Mouse (Mus musculus) kidney, postnatal 10 days (tissue): ENCODE measurements at regions not wholly inside any gene's neighbourhood (a gene's known extent, or its start where the extent isn't known, plus 50 kb on each side); places are given as distances from the start of the nearest gene placed in this dataset.

Experiments used
- DNase-seq: peaks from one replicate; pipeline ENCODE4 v3.0.0; 2021; ENCODE audit warnings: mixed read lengths

DNA sequence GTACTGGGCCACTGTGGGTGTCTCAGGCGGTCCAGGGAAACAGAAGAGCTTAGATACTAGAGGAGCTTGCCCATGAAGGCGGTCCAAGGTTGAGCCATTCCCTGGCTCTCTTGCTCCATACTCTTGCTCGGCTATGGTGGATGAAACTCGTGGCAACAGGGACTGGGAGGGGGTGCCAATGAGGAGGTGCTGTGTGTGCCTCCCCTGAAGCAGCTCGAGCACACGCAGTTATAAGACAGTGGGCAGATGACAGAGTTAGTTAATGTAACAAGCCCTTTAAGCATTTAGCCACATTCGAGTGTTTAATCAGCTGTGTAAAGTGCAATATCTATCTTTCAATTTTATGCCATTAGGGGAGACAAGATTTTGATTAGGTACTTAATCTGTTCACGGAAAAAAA lies 237.5 kb downstream of the Dhx35 start:
- no peak for DNase-seq

DNA sequence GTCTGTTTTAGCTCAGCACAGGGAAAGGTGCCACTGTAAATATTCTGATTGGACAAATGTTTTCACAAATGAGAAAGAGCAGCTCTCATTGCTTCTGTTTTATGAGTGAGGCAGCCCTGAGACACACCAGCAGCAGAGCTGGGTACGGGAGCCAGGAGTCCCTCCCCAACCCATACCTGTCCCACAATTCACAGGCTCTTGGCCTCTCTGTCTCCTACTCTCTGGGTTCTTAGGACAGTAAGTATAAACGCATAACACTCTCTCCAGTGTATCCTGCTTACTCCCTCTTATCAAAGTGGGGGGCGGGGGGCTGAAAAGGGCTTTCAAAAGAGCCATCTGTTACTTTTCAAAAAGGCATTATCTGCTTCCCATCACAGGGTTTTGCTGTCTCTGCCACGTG lies 245.3 kb downstream of the Dhx35 start:
- no peak for DNase-seq

DNA sequence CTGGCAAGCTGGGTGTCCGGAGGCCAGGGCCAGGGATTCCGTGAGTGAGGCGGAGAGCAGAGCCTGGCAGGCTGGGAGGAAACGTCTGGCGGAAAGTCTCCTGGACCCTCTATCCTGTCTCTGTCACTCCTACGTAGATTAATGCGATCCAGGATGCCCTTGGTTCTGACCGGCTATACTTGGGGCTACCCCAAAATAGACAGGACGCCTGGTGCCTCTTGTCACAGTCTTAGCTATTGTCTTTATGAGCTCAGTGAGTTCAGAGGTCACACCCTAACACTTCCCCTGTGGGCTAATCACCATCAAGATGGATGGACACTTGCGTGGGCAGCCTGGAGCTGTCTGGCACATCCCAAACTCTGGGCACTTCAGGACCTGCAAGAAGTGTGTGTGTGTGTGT lies 258.9 kb downstream of the Dhx35 start:
- DNase-seq = peak; percentile 69

DNA sequence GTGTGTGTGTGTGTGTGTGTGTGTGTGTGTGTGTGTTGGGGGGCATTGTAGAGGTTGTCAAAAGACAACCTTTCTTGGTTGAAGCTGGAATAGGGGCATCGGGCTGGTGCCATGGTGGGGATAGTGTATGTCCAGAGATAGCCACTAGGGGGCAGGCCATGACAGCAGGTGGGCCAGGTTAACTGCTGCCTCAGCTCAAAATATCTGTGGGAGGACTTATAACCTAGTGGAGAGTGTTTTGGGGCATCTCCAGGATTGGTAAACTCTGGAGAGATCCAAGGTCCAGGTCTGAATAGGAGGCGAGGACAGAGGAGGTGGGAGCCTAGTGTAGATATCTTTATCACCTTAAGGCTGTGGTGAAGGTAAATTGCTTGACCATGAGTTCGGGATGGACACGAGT lies 259.3 kb downstream of the Dhx35 start:
- peak; percentile 84 for DNase-seq

DNA sequence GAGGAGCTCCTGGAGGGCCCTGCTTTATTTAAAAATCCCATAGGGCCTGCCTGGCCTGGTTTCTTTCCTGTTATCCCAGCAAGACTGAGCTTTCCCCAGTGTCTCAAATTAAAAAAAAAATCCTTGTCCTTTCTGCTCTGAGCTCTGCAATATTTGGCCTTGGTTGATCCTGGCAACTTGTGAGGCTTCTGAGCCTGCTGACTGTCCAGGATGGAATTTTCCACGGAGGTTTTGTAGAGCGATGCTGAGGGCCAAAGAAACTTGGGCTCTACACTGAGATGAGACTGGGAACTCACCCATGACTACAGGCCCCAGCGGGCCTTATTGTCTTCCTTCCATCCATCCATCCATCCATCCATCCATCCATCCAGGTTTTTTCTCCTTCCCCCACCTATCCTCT lies 259.8 kb downstream of the Dhx35 start:
- no peak for DNase-seq

DNA sequence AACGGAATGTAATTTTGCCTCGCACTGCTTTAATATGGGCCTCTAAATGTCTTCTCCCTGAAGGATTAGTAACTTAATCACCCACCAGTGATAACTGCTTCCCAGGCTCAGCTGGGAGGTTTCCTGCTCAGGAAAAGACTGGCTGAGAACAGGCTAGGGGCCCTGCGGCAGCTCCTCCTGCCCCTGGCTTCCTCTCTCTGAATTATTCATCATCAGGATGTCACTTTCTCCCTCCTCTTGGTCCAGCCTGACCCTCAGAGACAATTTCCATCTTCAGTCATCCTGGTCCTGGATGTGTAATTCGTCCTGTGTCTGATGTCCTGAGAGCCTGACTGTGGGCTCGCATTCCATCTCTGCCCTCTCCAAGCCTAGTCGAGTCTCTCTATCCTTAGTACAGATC lies 261.2 kb downstream of the Dhx35 start:
- DNase-seq = peak; percentile 25

DNA sequence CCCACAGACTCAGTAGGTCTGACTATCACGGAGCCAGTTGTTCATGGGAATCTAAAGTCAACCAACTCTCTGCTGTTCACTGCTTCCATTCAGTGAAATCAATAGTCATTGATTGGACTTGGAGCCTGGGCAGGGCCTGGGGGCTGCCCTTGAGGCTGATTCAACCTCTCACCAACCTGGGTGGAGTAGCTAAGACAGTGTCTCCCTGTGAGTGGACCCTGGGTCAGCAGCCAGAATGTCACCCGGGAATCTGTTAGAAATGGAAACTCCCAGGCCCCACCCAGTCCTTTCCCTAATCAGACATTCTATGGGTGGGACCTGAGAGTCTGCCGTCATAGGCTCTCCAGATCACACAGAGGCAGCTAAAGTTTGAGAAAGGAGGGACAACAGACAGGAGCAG lies 262.4 kb downstream of the Dhx35 start:
- no peak for DNase-seq

DNA sequence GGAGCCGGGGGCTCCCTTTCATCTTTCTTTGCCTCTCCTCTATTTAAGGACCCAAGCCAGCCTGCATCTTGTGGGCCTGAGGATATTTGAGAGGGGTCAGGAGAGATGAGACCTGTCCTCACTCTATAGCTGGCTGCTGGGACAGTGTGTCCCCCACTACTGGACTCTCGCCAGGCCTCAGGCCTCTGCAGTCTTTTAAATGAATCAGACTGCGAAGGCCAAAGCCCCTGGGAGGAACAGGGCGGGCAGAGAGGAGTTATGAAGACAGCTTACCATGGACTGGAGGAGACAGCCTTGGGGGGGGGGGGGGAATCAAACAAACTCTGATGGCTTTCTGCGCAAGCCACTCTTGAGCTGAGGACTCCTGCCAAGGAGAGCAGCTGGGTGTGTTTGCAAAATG lies 262.9 kb downstream of the Dhx35 start:
- DNase-seq = peak; percentile 62

DNA sequence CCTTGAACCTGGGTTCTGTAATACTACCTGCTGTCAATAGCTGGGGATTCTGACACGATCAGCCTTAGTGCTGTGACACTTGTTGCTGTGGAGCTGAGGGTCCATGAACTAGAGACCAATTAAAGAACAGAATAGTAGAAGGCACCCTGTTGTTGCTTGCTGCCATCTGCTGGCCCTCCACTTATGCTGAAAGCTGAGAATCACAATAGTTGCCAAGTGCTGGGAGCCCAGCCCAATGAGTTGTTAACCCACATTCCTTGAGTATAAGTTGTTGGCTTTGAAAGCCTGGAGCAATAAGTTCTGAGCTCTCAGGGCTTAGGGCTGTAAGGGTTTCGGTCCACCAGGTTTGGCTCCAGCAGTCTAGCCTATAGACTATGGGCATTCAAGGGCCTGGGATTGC lies 267.7 kb downstream of the Dhx35 start:
- peak; percentile 48 for DNase-seq

DNA sequence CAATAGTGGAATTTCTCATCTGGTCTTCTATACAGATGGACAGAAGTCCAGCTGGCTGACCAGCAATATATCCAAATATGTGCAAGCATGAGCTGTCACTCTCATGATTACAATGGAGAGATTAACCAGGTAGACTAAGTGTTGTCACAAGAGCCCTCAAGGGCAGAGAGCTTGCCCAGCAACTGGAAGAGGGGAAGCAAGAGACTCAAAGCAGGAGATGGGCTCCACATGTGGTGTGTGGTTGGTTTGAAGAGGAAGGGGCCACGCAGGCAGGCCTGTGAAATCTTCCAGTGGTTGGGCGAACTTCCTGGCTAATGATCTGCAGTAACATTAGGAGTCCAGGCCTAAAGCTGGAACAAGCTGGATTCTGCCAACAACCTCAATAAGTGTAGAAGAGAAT lies 268.1 kb downstream of the Dhx35 start:
- DNase-seq = no peak

DNA sequence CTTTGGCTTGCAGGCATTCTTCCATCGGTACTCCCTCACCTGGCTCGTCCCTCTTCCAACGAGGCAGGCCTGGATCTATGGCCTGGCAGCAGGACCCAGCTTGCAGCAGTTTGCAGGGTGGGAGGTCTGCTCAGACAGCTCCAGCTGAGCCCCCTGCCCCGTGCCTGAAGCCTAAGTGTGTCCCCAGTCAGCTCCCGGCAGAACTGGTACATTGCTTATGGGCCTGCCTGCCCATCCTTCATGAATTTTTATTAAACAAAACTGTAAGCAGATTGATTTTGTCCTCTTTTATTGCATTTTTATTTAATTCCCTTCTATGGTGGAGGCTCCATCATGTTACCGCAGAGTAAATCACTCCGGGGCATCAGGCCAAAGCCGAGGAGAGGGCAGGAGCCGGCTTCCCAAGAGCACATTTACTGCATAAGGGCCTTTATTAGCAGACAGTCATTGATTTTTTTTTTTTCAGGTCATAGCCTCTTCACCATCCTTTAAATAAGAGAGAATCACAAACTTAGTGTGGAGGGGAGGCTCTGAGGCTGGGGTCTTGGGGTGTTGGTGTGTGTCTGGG lies 269.9 kb downstream of the Dhx35 start:
- DNase-seq = peak; percentile 63

DNA sequence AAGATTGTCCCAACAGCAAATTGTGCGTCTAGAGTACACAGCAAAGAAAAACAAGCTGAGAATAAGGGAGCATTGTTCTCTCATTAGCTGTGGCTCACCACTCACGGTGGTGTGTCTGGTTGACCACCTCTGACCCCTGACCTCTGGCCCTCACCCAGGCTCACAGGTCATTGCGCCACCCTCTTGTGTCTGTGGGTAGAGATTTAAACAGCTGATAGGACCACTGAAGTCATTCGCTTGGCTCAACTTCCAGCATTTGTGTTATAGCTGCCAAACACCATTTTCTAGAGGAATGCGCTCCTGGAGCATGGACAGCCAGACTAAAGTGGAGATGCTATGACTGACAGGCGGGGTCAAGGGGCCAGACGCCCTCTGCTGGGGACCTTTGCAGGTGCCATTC lies 272.9 kb downstream of the Dhx35 start:
- no peak for DNase-seq

DNA sequence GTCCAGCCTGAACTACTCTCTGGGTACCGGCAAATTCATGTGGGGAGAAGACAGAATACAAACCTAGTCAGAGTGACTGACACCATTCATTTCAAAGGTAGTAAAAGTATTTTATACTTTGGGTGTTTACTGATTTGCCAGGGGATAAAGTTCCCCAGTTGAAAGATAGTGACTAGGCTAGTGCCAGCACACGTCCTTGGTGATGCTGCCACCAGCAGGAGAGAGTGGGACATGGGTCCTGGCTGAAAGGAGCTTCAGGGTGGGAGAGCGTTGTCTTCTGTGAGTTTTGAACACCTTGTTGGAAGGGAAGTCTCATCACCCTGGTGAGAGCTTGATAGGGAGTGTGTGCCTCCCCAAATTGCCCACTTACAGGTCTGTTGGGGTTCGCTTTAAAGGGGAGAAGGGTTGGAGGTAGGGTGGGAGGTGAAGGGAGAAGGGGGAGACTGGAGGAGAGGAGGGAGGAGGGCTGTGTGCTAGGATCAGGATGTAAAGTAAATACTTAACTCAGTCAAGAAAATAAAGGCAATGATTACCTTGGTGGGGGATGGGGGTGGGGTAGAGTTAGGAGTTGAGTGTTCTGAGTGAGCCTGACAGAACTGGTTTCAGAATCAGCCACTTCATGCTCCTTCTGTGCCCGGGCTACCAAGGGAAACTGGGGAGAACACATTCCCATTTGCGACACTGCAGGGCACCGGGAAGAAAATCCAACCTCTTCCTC lies 273.9 kb downstream of the Dhx35 start:
- DNase-seq = peak; percentile 43

DNA sequence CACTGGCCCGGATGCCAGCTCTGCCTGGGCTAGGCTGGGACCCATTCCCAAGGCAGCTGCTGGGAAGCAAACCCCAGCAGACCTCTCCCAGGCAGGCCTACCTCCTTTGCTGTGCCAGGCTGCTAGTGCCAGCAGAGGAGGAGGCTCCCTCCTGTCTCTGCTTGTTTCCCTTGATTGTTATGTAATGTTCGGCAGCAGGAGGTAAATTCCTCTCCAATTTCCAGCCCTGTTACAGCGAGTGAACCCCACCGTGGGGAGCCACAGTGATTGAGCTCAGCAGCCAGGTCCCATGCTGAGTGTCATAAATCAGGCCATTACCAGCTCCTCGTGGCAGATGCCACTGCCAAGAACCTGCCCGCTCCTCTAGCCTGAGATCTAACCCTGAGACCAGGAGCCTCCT lies 274.6 kb downstream of the Dhx35 start:
- peak; percentile 33 for DNase-seq

DNA sequence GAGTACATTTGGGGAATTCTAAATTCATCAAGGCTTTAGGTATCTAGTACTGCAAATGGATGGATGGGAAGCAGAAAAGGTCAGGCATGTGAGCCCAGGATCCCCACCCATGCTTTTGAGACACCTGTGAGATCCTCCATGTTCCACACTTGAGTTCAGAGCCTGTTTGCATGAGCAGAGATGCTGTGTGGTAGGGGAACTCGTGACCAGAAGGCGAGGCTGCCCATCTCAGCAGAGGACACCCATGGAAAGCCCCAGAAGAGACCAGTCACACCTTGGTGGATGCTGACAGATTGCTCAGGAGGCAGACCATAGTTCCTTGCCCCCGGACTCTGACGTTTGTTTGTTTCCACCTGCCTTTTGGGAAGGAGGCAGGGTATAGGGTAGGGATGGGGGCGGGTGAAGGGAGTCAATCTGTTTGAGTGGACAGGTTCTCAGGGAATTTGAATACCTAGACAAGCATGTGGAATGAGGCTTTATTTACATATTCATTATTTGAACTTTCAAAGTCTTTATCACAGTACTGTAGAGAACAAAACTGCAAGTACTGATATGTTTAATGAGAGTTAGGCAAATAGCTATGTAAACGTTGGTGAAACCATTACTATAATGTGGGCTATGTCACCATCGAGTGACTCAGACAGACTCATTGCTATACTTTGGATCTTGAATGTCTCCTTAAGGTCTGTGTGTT lies 278.5 kb downstream of the Dhx35 start:
- no peak for DNase-seq

DNA sequence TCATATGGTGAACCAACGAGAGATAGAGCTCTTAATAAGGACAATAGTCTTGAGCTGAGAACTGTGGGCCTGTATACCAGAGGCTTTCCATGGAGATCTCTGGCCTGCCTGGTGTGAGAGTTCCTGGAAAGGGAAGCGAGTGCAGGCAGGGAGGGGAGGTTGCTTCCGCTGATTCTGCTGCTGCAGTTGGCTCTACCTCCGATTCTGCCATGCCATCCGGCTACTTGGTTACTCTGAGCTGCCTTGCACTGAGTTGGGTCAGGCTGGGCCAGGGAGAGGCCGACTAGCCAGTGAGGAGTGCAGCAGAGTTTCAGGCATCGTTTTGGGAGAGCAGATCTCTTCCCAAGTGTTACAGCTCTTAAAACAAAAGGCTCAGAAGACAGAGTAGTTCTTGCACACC lies 285.2 kb downstream of the Dhx35 start:
- no peak for DNase-seq

DNA sequence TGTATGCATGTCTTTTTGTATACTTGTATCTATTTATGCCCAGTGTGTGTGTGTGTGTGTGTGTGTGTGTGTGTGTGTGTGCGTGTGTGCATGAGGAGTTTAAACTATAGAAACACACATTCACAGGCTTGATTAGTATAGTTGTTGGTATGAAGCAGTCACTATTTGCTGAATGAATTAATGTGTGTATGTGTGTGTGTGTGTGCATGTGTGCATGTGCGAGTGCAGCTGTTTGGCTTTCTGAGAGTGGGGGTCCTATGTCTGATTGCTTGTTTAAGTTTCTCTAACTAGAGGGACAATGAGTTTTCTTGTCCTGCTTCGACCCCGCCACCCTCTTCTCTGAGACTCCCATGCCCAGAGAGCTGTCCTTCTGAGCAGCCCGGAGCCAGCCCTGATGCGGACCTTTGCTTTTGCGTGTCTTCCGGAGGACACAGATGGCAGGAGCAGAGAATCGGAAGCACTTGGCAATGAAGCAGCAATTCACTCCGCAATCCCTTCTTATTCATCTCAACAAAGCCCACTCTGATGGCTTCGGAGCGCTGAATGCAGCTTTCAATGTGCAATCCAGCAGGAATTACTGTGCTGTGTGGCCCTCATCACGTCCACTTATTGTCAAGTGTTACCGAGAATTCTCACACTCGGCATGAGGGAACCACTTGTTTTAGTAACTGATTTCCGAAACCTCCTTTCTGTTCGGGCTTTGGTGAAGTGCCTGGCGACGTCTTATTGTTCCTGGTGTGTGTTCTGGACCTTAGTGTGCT lies 286.4 kb downstream of the Dhx35 start:
- no peak for DNase-seq

DNA sequence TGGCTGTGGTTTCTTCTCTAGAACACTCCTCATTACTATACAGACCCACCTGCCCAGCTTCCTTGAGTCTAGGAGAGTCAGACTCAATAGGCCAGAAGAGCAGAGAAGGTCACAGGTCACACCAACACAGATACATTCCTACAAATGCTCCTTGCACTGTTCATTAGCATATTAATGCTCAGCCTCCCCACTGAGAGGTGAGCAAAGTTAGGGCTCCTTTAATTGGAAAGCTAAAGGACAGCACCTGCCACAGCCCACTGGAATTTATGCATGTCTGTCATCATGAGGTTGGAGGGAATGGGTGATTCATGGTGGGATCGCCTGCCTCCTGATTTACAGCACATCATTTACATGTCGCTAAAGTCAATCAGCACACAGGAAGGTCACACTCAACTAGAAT lies 292.2 kb downstream of the Dhx35 start:
- no peak for DNase-seq

DNA sequence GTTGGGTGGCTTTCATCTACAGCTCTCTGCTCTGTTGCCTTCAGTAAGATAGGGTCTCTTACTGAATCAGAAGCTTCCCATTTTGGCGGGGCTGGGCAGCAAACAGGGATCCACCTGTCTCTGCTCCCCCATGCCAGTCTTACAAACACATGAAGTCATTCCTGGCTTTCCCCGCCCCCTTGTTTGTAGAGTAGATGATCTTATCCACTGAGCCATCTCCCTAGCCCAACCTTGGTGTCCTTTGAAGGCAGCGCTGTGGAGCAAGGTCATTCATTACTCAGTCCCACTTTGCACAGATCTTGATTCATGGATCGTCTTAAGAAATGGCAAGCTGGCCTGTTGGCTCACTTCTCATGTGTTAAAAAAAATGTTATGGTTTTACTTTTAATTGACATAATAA lies 293.6 kb downstream of the Dhx35 start:
- no peak for DNase-seq

DNA sequence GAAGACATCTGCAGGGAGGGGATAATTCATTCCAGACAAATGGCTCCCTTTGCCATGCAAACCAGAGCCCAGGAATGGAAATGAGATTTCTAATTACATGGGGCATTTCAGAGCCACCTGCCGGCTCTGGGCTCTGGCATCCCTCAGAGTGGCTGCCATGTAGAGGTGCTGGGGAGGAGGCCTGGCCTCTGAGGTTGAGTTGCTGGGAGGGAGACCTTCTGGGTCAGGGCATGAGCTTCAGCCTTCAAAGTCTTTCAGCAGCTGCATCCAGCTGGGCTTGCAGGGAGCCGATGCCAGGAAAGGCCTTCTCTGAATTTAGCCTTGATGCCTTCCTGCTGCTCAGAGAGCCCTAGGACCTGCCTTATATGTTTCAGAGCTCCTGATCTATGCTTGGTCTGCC lies 302.1 kb downstream of the Dhx35 start:
- DNase-seq = peak; percentile 87

DNA sequence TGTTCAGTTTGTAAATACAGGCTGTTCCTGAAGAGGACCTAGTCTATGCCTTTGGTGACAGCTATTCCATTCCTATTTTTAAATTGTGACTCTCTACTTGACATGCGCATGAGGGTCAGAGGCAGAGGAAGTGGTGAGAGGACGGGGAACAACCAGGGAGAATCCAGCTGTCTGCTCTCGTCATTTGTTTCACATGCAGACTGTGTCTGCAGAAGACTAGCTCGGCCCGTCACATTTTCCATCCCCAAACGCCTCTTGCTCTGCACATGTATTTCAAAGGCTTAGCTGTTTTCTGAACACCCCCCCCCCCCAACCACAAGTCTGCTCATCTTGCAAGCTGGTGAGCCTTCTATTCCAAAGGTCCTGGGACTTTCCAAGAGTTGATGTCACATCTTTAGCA lies 339.4 kb downstream of the Dhx35 start:
- DNase-seq = peak; percentile 12

DNA sequence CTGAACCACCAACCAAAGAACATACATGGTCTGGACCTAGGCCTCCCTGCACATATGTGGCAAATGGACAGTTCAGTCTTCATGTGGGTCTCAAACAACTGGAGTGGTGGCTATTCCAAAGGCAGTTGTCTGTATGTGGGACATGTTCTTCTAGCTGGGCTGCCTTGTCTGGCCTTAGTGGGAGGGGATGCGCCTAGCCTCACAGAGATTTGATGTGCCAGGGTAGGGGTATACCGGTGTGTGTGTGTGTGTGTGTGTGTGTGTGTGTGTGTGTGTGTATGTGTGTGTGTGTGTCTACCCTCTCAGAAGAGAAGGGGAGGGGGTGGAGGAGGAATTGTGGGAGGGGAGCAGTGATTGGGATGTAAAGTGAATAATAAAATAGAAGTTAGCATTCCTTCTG lies 344.0 kb downstream of the Dhx35 start:
- no peak for DNase-seq

DNA sequence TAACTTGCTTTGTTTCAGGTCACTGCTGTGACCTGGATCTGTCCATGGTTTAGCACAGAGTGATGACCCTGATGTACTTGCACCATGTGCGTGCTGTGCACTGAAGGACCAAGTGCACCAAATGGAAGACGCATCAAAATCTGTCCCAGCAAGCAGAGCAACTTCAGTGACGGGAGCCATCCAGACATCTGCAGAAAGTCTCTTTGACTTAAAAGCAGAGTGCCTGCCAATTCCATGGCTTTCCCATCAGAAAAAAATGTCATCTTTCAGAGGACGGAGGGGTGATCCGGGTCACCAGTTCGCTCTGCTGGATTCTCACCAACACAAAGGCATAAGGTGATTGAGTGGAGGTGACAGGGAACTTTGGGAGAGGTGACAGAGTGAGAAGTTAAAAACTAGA lies 351.4 kb downstream of the Dhx35 start:
- no peak for DNase-seq

DNA sequence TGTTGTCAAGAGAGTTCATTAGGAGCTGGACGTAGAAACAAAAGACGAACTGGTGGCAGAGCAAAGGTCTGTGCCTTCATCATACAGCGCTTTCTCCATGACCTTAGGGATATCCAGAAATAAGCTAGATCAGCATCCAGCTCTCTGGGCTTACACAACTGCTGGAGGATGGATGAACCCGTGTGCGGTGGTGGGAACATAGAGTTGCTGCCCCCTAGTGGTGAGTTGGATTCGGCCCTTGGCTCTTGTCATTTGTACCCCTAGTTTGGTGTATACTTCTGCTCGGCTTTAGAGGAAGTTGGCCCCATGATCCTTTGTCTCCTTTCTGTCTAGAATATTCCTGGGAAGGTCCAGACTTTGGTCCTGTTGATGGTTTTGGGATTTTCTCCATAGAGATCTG lies 369.4 kb downstream of the Dhx35 start:
- peak; percentile 72 for DNase-seq
